Mouse (Mus musculus) hindbrain, embryonic 10.5 days (tissue): ENCODE data around the gene Tcl1b2. TPM values are rescaled to one million over a fixed set of nuclear protein-coding genes. Genes with fewer than 3 reads are reported as not detected.
"Not testable (repeated sequence)": the region's sequence is repeated elsewhere in the genome, so short reads cannot be mapped to it uniquely, and the experiment has no call there.

Experiments
- DNase-seq: peaks from one replicate; pipeline ENCODE4 v3.0.0-alpha.2; 2017; ENCODE audit warnings: low spot score
- H3K27ac ChIP-seq: fragments of 300-500 bp; sonication (generic); 2 replicates; pipeline ENCODE4 v1.5.1; 2016; ENCODE audit warnings: mild to moderate bottlenecking, moderate library complexity
- H3K27me3 ChIP-seq: fragments of 300-500 bp; sonication (generic); 2 replicates; pipeline ENCODE4 v1.6.1; 2016; ENCODE audit warnings: mild to moderate bottlenecking; ENCODE audit not compliant: poor library complexity, insufficient read depth, severe bottlenecking
- H3K36me3 ChIP-seq: fragments of 300-500 bp; sonication (generic); 2 replicates; pipeline ENCODE4 v1.6.1; 2016; ENCODE audit warnings: mild to moderate bottlenecking, moderate library complexity
- H3K4me1 ChIP-seq: fragments of 300-500 bp; sonication (generic); replicated peaks from 2 replicates; pipeline ENCODE4 v1.6.1; 2016; ENCODE audit warnings: mild to moderate bottlenecking
- H3K4me3 ChIP-seq: fragments of 300-500 bp; sonication (generic); 2 replicates; pipeline ENCODE4 v1.5.1; 2016; ENCODE audit warnings: mild to moderate bottlenecking, moderate library complexity
- H3K9me3 ChIP-seq: fragments of 300-500 bp; sonication (generic); 2 replicates; pipeline ENCODE4 v1.6.1; 2016; ENCODE audit warnings: mild to moderate bottlenecking, moderate library complexity
- WGBS: fragments of 180-500 bp; shearing (Covaris S2); methylation state at CpG from one replicate; pipeline ENCODE4 v1.1.7; 2016; 5-methylcytosine and 5-hydroxymethylcytosine counted together
- polyA plus RNA-seq: library from polyadenylated mRNA; unstranded; fragments of >200 nt; fragmentation: Nextera tagmentation; extraction: Ambion mirVana; gene quantifications from 2 replicates; pipeline ENCODE4 v1.2.1, GENCODE M21; 2016

Gene Tcl1b2
- polyA plus RNA-seq, 1 experiment from 2014 or later: not detected

GRCm38 (mm10) chr12:105188980-105189379, 43.2 kb downstream of the Tcl1b2 start:
- 57% methylated on average over 2 of the region's 2 CpGs for WGBS
- not testable (repeated sequence) for H3K36me3 ChIP-seq, DNase-seq, H3K4me1 ChIP-seq, H3K9me3 ChIP-seq, H3K27ac ChIP-seq, H3K27me3 ChIP-seq, H3K4me3 ChIP-seq

- WGBS: 94% methylated on average over 6 of the region's 6 CpGs
- not testable (repeated sequence) for H3K27me3 ChIP-seq
These were observed 44.9 kb downstream of the Tcl1b2 start, which contains the start of gene Tcl1b3 for GRCm38 (mm10) chr12:105190743-105191142. TSS of gene Tcl1b3 (plus strand) at chr12:105191043.

GRCm38 (mm10) chr12:105199684-105200497, 54.1 kb downstream of the Tcl1b2 start:
- peaks cover 11% of the 10 kb centered on the region for H3K4me1 ChIP-seq
- H3K27ac ChIP-seq: peak overlapping the region; percentile 71
- DNase-seq: peak; percentile 40
- 27% methylated on average over 7 of the region's 7 CpGs for WGBS
- not testable (repeated sequence) for H3K9me3 ChIP-seq, H3K36me3 ChIP-seq, H3K27me3 ChIP-seq, H3K4me3 ChIP-seq

More at GRCm38 (mm10) chr12:105190743-105191142, 44.9 kb downstream of the Tcl1b2 start, which contains the start of gene Tcl1b3:
- H3K4me3 ChIP-seq, H3K9me3 ChIP-seq, H3K27ac ChIP-seq, DNase-seq, H3K4me1 ChIP-seq, H3K36me3 ChIP-seq: not testable (repeated sequence)

- H3K27me3 ChIP-seq, H3K4me3 ChIP-seq, DNase-seq, H3K27ac ChIP-seq, H3K9me3 ChIP-seq, H3K36me3 ChIP-seq: not testable (repeated sequence)
- peaks cover 11% of the 10 kb centered on the region for H3K4me1 ChIP-seq
- 91% methylated on average over 1 of the region's 1 CpGs for WGBS
These were observed 55.8 kb downstream of the Tcl1b2 start, which contains the start of gene Tcl1b4 for GRCm38 (mm10) chr12:105201657-105202056. TSS of gene Tcl1b4 (plus strand) at chr12:105201957.

Other genes starting within 250 kb of the Tcl1b2 start
- gene Syne3, start 136.2 kb upstream of the Tcl1b2 start, polyA plus RNA-seq: 0.09 and 0.15 TPM in 2 replicates
- gene Glrx5, start 113.3 kb upstream of the Tcl1b2 start, polyA plus RNA-seq: 230 and 235 TPM in 2 replicates
- gene Tcl1b1, start 13.7 kb downstream of the Tcl1b2 start, polyA plus RNA-seq: not detected in 2 replicates
- not detected in 2 replicates for gene Tcl1b5, start 30.3 kb downstream of the Tcl1b2 start, polyA plus RNA-seq
- not detected in 2 replicates for gene Tcl1b3, start 45.0 kb downstream of the Tcl1b2 start, polyA plus RNA-seq
- not detected in 2 replicates for gene Tcl1b4, start 55.9 kb downstream of the Tcl1b2 start, polyA plus RNA-seq
- not detected in 2 replicates for gene Tcl1, start 76.8 kb downstream of the Tcl1b2 start, polyA plus RNA-seq
- 0.31 and 0.67 TPM in 2 replicates for gene Tunar, start 187.9 kb downstream of the Tcl1b2 start, polyA plus RNA-seq